Mouse (Mus musculus) myocyte (in vitro differentiated cells): Measurements from ENCODE around the gene Pnmal1.

Experiments
- CEBPB ChIP-seq: IDR thresholded peaks from 2 replicates; pipeline ENCODE4 v1.6.1; 2011; ENCODE audit warnings: mild to moderate bottlenecking, moderate library complexity; ENCODE audit not compliant: poor library complexity, insufficient read depth, severe bottlenecking
- MAX ChIP-seq: IDR thresholded peaks from one replicate; pipeline ENCODE4 v1.6.1; 2011; ENCODE audit warnings: low read depth, mild to moderate bottlenecking, control low read depth
- MYOD1 ChIP-seq, 3 experiments: IDR thresholded peaks; one replicate each; pipeline ENCODE4 v1.6.1; 2011; ENCODE audit warnings: control low read depth in 2 of 3, low read depth in 2 of 3, mild to moderate bottlenecking in 2 of 3, moderate library complexity in 1 of 3; ENCODE audit not compliant: insufficient read length in 2 of 3, control insufficient read depth in 1 of 3
- MYOG ChIP-seq, 3 experiments: IDR thresholded peaks; one replicate each; pipeline ENCODE4 v1.6.1; 2011; ENCODE audit warnings: control low read depth in 2 of 3, low read depth in 2 of 3, mild to moderate bottlenecking in 2 of 3; ENCODE audit not compliant: insufficient read length in 2 of 3, control insufficient read depth in 1 of 3, insufficient read depth in 1 of 3
- POLR2A ChIP-seq: IDR thresholded peaks from one replicate; pipeline ENCODE4 v1.6.1; 2011; ENCODE audit warnings: low read depth, mild to moderate bottlenecking, control low read depth, moderate library complexity; ENCODE audit not compliant: insufficient read length
- POLR2AphosphoS2 ChIP-seq: IDR thresholded peaks from one replicate; pipeline ENCODE4 v1.6.1; 2011; ENCODE audit warnings: low read depth, control low read depth; ENCODE audit not compliant: insufficient read length
- REST ChIP-seq: IDR thresholded peaks from one replicate; pipeline ENCODE4 v1.6.1; 2011; ENCODE audit warnings: mild to moderate bottlenecking, control low read depth, moderate library complexity; ENCODE audit not compliant: insufficient read depth, insufficient read length
- SRF ChIP-seq: IDR thresholded peaks from one replicate; pipeline ENCODE4 v1.6.1; 2011; ENCODE audit warnings: low read depth; ENCODE audit not compliant: control insufficient read depth, insufficient read length
- TCF3 ChIP-seq: IDR thresholded peaks from one replicate; pipeline ENCODE4 v1.6.1; 2011; ENCODE audit warnings: low read depth, control low read depth; ENCODE audit not compliant: insufficient read length
- USF1 ChIP-seq: IDR thresholded peaks from one replicate; pipeline ENCODE4 v1.6.1; 2011; ENCODE audit warnings: low read depth, mild to moderate bottlenecking, control low read depth, moderate library complexity

DNA sequence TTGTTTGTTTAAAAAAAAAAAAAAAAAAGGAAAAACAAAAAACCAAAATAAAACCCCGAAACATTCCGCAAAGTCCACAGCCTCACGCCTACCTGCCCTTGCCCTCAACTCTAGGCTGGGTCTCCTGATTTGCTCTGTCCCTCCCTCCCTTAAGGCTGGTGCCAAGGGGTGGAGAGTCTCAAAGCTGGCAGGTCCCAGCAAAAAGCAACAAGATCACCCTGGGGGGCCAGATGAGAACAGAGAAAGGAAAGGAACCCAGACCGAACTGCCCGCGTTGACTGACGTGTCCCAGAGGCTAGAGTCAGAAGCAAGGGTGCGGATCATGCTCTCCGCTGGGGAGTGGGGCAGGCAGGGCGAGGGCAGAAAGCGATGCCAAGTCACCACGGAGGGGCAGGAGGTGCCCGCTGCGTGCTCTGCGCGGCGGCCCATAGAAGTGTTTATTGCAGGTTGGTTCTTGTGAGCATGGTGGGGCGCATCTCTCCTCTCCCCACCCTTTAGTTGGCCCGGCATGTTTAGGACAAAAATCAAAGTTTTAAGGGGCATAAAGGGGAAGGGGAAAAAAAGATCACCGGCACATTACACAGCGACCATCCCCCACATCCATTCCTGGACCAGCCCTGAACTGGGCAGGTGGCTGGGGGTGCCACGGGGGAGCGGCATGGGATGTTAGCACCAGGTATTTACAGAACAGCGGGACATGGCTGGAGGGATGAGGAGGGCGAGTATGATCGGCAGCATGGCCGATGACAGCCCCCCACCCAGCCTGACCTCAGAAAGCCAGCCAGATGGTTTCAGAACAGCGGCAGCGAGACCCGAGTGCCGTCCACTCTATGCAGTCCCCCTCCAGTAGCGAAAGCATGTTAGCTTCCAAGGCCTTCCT lies 43.8 kb upstream of the Pnmal1 start:
- TF ChIP-seq CEBPB (no peak), POLR2A (no peak), POLR2AphosphoS2 (peak; percentile 40), MAX (no peak), MYOG (IDR thresholded peaks at IDR 0.05; ENCODE audit: control insufficient read depth in 1 of 3, insufficient read depth in 1 of 3, insufficient read length in 2 of 3, low read depth in 2 of 3) (no peak), SRF (no peak), MYOD1 (IDR thresholded peaks at IDR 0.05; ENCODE audit: control insufficient read depth in 1 of 3, insufficient read length in 2 of 3, low read depth in 2 of 3) (no peak), REST (no peak), USF1 (no peak), TCF3 (no peak)
